Mouse (Mus musculus) heart, embryonic 15.5 days (tissue): ENCODE measurements around the gene Ccr6. TPM values are rescaled to one million over a fixed set of nuclear protein-coding genes. Genes with fewer than 3 reads are reported as not detected.
A peak's percentile ranks its signal among the peaks of the same experiment; 100 is the strongest.

ENCODE experiments used
- ATAC-seq: fragments of 200-750 bp; cut with Nextera tagmentation; replicated peaks from 2 replicates; pipeline ENCODE4 v1.8.0; 2017; ENCODE audit warnings: low read depth, moderate TSS enrichment; ENCODE audit not compliant: insufficient number of reproducible peaks, insufficient read depth, low FRiP score
- H3K27ac ChIP-seq: fragments of 300-500 bp; sonication (generic); 2 replicates; pipeline ENCODE4 v1.5.1; 2015; ENCODE audit warnings: mild to moderate bottlenecking, inconsistent platforms
- H3K27me3 ChIP-seq: fragments of 300-500 bp; sonication (generic); 2 replicates; pipeline ENCODE4 v1.6.1; 2015; ENCODE audit warnings: inconsistent platforms
- H3K36me3 ChIP-seq: fragments of 300-500 bp; sonication (generic); 2 replicates; pipeline ENCODE4 v1.6.1; 2015; ENCODE audit warnings: mild to moderate bottlenecking, inconsistent platforms
- H3K4me1 ChIP-seq: fragments of 300-500 bp; sonication (generic); replicated peaks from 2 replicates; pipeline ENCODE4 v1.6.1; 2015; ENCODE audit warnings: inconsistent platforms
- H3K4me2 ChIP-seq: fragments of 300-500 bp; sonication (generic); 2 replicates; pipeline ENCODE4 v1.6.1; 2015; ENCODE audit warnings: inconsistent platforms, mild to moderate bottlenecking, moderate library complexity
- H3K4me3 ChIP-seq: fragments of 300-500 bp; sonication (generic); 2 replicates; pipeline ENCODE4 v1.5.1; 2015; ENCODE audit warnings: mild to moderate bottlenecking, inconsistent platforms
- H3K9ac ChIP-seq: fragments of 300-500 bp; sonication (generic); 2 replicates; pipeline ENCODE4 v1.6.1; 2015; ENCODE audit warnings: mild to moderate bottlenecking, inconsistent platforms
- H3K9me3 ChIP-seq: fragments of 300-500 bp; sonication (generic); replicated peaks from 2 replicates; pipeline ENCODE4 v1.6.1; 2016; ENCODE audit warnings: inconsistent platforms
- WGBS: fragments of 180-500 bp; shearing (Covaris S2); methylation state at CpG from one replicate; pipeline ENCODE4 v1.1.7; 2015; ENCODE audit warnings: mixed read lengths; 5-methylcytosine and 5-hydroxymethylcytosine counted together
- polyA plus RNA-seq: library from polyadenylated mRNA; unstranded; fragments of >200 nt; fragmentation: Nextera tagmentation; extraction: Ambion mirVana; gene quantifications from 2 replicates; pipeline ENCODE4 v1.2.1, GENCODE M21; 2015

The Ccr6 gene
- polyA plus RNA-seq, 1 experiment from 2014 or later = 0.21 TPM

DNA sequence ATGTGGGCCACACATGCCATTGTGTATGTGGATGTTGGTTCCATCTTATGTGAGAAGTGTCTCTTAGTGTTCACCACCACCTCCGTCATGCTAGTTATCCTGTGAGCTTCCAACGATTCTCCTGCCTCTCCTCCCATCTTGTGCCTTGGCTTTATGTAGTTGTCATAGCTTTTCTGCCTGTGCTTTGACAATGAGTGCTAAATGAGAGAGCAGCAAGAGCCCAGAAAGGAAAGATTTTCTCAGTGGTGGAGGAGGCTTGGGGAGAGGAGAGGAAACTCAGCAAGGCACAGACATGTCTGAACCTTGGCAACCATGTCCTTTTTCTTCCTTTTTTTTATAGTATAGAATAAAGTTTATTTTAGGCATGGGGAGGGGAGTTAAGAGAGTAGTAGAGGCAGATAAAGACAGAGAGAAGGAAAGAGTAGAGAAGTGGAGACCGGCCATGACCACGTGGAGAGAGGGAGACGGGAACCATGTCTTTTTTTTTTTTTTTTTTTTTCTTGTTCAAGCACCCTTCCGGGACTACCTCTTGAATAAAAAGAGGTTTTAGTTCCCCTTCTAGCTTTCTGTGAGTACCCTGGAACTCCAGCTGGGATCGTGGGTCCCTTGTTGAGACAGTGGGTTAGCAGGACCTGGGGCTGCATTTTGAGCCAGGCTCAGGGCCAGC is 67.1 kb downstream of the Ccr6 start:
- no peak for ATAC-seq
- 71% methylated on average over 7 of the region's 7 CpGs for WGBS
- H3K27ac ChIP-seq = no peak overlapping the region
- H3K9me3 ChIP-seq = no peaks in the 10 kb centered on the region
- H3K36me3 ChIP-seq = no peaks in the 10 kb centered on the region
- H3K4me1 ChIP-seq = 0 out of 2 replicates have a peak, but pooled peaks cover 2% of the 10 kb centered on the region
- no peak overlapping the region for H3K4me3 ChIP-seq
- H3K27me3 ChIP-seq = no peaks in the 10 kb centered on the region
- H3K9ac ChIP-seq = no peak overlapping the region
- H3K4me2 ChIP-seq = no peak overlapping the region

DNA sequence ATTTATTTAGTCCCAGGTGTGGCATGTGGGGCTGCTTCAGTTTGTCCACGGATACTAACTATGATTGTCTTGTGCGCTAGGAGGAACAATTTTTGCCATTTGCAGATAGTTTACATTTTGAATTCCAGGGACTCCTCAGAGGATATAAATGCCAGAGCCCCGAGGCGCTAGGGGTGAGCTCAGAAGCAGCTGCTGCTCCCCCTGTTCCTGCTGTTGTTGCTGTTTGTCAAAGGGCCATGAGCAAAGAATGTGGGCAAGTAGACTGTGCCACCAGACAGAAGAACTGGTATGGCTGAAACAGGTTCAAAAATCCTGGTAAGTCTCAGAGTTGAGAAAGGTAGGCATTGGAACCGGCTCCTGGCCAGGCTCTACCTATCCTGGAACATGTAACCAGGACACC is 67.8 kb downstream of the Ccr6 start:
- 65% methylated on average over 5 of the region's 5 CpGs for WGBS
- H3K9ac ChIP-seq = no peak overlapping the region
- no peak overlapping the region for H3K27ac ChIP-seq
- H3K4me3 ChIP-seq = no peak overlapping the region
- 0 out of 2 replicates have a peak, but pooled peaks cover 2% of the 10 kb centered on the region for H3K4me1 ChIP-seq
- no peaks in the 10 kb centered on the region for H3K36me3 ChIP-seq
- no peak overlapping the region for H3K4me2 ChIP-seq
- H3K9me3 ChIP-seq = no peaks in the 10 kb centered on the region
- no peak for ATAC-seq
- H3K27me3 ChIP-seq = no peaks in the 10 kb centered on the region

DNA sequence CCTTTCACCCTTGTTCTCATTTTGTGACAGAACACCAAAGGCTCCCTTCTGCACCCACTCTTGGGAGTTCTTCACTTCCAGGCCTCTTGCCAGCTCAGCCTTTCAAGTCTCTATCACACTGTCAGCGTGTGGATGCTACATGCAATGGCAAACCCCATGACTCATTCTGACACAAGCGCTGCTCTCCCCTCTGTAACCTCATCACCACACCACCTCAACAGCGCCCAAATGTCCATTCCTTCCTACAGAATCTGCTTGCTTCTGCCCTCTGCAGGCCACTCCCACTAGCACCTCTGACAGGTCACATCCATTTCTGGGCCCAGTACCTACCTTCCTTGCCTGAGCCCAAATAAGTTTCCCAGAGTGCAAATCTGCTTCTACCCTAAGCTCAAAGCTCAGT is 70.0 kb downstream of the Ccr6 start:
- no peak overlapping the region for H3K27ac ChIP-seq
- 0 out of 2 replicates have a peak, but pooled peaks cover 2% of the 10 kb centered on the region for H3K4me1 ChIP-seq
- WGBS = 17% methylated on average over 3 of the region's 3 CpGs

More for the DNA sequence above, 70.0 kb downstream of the Ccr6 start:
- Histone ChIP-seq H3K4me3 (no peak overlapping the region), H3K9me3 (no peaks in the 10 kb centered on the region), H3K9ac (no peak overlapping the region), H3K4me2 (no peak overlapping the region), H3K27me3 (no peaks in the 10 kb centered on the region), H3K36me3 (no peaks in the 10 kb centered on the region)
- ATAC-seq = 0 out of 2 replicates have a peak, but pooled peaks have one; percentile 47

Other genes starting within 250 kb of the Ccr6 start
- 0.15 TPM in 1 of 2 replicates, not detected in the other for gene Gm49673, start 88.3 kb upstream of the Ccr6 start, polyA plus RNA-seq
- 33.0 and 34.1 TPM in 2 replicates for gene Rnaset2a, start 87.9 kb upstream of the Ccr6 start, polyA plus RNA-seq
- gene Fgfr1op, start 70.5 kb upstream of the Ccr6 start, polyA plus RNA-seq = 20.1 and 23.9 TPM in 2 replicates
- gene Mpc1, start 46.9 kb downstream of the Ccr6 start, polyA plus RNA-seq = 244 and 297 TPM in 2 replicates
- gene Sft2d1, start 75.1 kb downstream of the Ccr6 start, polyA plus RNA-seq = 58.6 and 64.0 TPM in 2 replicates
- 0.13 and 0.47 TPM in 2 replicates for gene Prr18, start 101.4 kb downstream of the Ccr6 start, polyA plus RNA-seq
- gene T2, start 119.9 kb downstream of the Ccr6 start, polyA plus RNA-seq = 1.2 and 1.9 TPM in 2 replicates
- 0.40 and 0.55 TPM in 2 replicates for gene T, start 198.4 kb downstream of the Ccr6 start, polyA plus RNA-seq